Comparison of ENCODE assay signal across 7 mouse cellular contexts in genomic region chr4:40853565-40854386, GRCm38 (mm10). TPM values are rescaled to one million over a fixed set of nuclear protein-coding genes. Genes with fewer than 3 reads are reported as not detected.
A peak's percentile ranks its signal among the peaks of the same experiment; 100 is the strongest.
DNase-seq lines count a peak whose midpoint lies in the region; ATAC-seq lines count a peak whose summit lies in the region.

Gene B4galt1 (minus strand): TSS chr4:40854005.

- no peaks in the 10 kb centered on the region for H3K27me3 ChIP-seq in intestine, embryonic 15.5 days (replicated peaks)
- H3K27me3 ChIP-seq in midbrain, embryonic 10.5 days (ENCODE audit: low read depth, poor library complexity, severe bottlenecking): peaks cover 4% of the 10 kb centered on the region; the same call in 1 of the 2 replicates

- intact Hi-C loops in gastrocnemius, postnatal 36 days (cut with DNase I): loop anchor here (5.0 kb wide), 2 partner anchors 46 to 76 kb away; no protein-coding TSS in a partner anchor
- intact Hi-C loops in left cerebral cortex, postnatal 25 days (cut with DNase I): loop anchor here (5.0 kb wide), 1 partner anchor 81 kb away; no protein-coding TSS in a partner anchor

- peak; percentile 98 to 99 for DNase-seq in adrenal gland, adult 18-20 months (ENCODE audit: low spot score in 2 of 2)
- peak; percentile 100 for DNase-seq in embryo, embryonic 11 days
- peak; percentile 98 to 100 for DNase-seq in gastrocnemius, postnatal 36 days
- DNase-seq in left cerebral cortex, postnatal 25 days (ENCODE audit: low spot score in 2 of 2): peak; percentile 91 to 95
- DNase-seq in midbrain, embryonic 10.5 days (ENCODE audit: low spot score): peak; percentile 100
- peak; percentile 96 for DNase-seq in right cerebral cortex, postnatal 4 days

- H3K4me3 ChIP-seq in intestine, embryonic 15.5 days (replicated peaks): peak within 1 kb of the TSS; percentile 82
- peak within 1 kb of the TSS; percentile 77 for H3K4me3 ChIP-seq in midbrain, embryonic 10.5 days

- under 1% methylated on average over 82 of the region's 83 CpGs for WGBS in intestine, embryonic 15.5 days
- under 1% methylated on average over 66 of the region's 83 CpGs for WGBS in midbrain, embryonic 10.5 days

- peak within 1 kb of the TSS; percentile 65 for H3K4me2 ChIP-seq in intestine, embryonic 15.5 days (replicated peaks)

- H3K9me3 ChIP-seq in intestine, embryonic 15.5 days: no peaks in the 10 kb centered on the region
- no peaks in the 10 kb centered on the region for H3K9me3 ChIP-seq in midbrain, embryonic 10.5 days (replicated peaks)

- peak; percentile 94 for ATAC-seq in intestine, embryonic 15.5 days

- H3K27ac ChIP-seq in intestine, embryonic 15.5 days: peak within 1 kb of the TSS; percentile 94
- H3K27ac ChIP-seq in midbrain, embryonic 10.5 days (replicated peaks): peak within 1 kb of the TSS; percentile 94

- peaks cover 27% of the 10 kb centered on the region for H3K4me1 ChIP-seq in intestine, embryonic 15.5 days (replicated peaks)
- H3K4me1 ChIP-seq in midbrain, embryonic 10.5 days: peaks cover 39% of the 10 kb centered on the region

- H3K36me3 ChIP-seq in intestine, embryonic 15.5 days: no peaks in the 10 kb centered on the region
- no peaks in the 10 kb centered on the region for H3K36me3 ChIP-seq in midbrain, embryonic 10.5 days

- peak within 1 kb of the TSS; percentile 82 for H3K9ac ChIP-seq in intestine, embryonic 15.5 days

RNA-seq across cellular contexts. Expression of gene B4galt1, which starts in this region (rescaled TPM):
- 10 to 100 TPM; 53.1 to 62.5 TPM for total RNA-seq in adrenal gland, adult 18-20 months (2021)
- total RNA-seq in gastrocnemius, postnatal 36 days (2021): 10 to 100 TPM; 28.1 to 29.9 TPM
- polyA plus RNA-seq in intestine, embryonic 15.5 days (2015; fragmentation: Nextera tagmentation; extraction: Ambion mirVana): 30.2 and 33.2 TPM in 2 replicates
- 1 to 10 TPM; 5.2 to 6.5 TPM for total RNA-seq in left cerebral cortex, postnatal 25 days (2021)
- polyA plus RNA-seq in midbrain, embryonic 10.5 days (2016; fragmentation: Nextera tagmentation; extraction: Ambion mirVana): 18.3 and 18.4 TPM in 2 replicates

Comparison
In these comparisons a context has a peak if more than half of its experiments do, and no peak if none do; other contexts are left out.
1. Peak in every context shown above with its lines: DNase-seq, ATAC-seq, H3K4me3 ChIP-seq and H3K27ac ChIP-seq.